ENCODE assay signal across 8 mouse cellular contexts in the genomic region with DNA sequence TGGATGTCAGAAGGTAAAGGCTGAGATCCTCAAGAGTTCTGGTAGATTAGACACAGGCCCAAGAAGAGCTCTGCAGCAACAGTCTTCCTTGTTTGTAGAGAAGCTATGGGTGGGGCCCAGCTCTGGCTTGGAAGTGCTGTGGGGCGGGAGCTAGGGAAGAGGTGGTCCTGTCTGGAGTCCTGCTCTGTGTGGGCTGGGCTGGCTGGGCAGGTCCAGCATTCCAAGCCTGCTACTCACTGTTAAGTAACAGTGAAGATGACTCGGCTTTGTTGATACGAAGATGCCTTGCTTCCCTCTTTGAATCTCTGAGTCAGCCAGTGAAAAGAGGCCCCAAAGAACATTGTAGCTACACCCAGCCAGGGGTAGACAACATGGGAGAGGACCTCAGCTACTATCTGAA. TPM values are rescaled to one million over a fixed set of nuclear protein-coding genes. Genes with fewer than 3 reads are reported as not detected.
A peak's percentile ranks its signal among the peaks of the same experiment; 100 is the strongest.
DNase-seq lines count a peak whose midpoint lies in the region; ATAC-seq and TF ChIP-seq lines count a peak whose summit lies in the region.

No protein-coding gene starts in this region.

- TF ChIP-seq EP300 in lung, postnatal 0 days (IDR thresholded peaks at IDR 0.05): no peak

- no peak for ATAC-seq in heart, embryonic 13.5 days (ENCODE audit: extremely low read depth, insufficient number of reproducible peaks, low FRiP score, low TSS enrichment)
- peak; percentile 86 for ATAC-seq in lung, postnatal 0 days
- ATAC-seq in hindbrain, postnatal 0 days: no peak

- H3K27me3 ChIP-seq in C2C12 (ENCODE audit: control insufficient read depth, insufficient read depth, insufficient read length): no peaks in the 10 kb centered on the region
- H3K27me3 ChIP-seq in heart, embryonic 13.5 days (replicated peaks): no peaks in the 10 kb centered on the region
- H3K27me3 ChIP-seq in lung, postnatal 0 days (replicated peaks; ENCODE audit: insufficient read depth, low read length): no peaks in the 10 kb centered on the region
- no peaks in the 10 kb centered on the region for H3K27me3 ChIP-seq in hindbrain, postnatal 0 days (ENCODE audit: insufficient read depth, low read length)

- peaks cover 3% of the 10 kb centered on the region for H3K79me3 ChIP-seq in C2C12 (ENCODE audit: low read depth)

- H3K4me1 ChIP-seq in heart, embryonic 13.5 days: peaks cover 16% of the 10 kb centered on the region
- no peaks in the 10 kb centered on the region for H3K4me1 ChIP-seq in lung, postnatal 0 days (ENCODE audit: insufficient read depth, low read depth, low read length)
- no peaks in the 10 kb centered on the region for H3K4me1 ChIP-seq in hindbrain, postnatal 0 days (ENCODE audit: insufficient read depth, low read length)

- peak overlapping the region; percentile 44; the same call in 1 of the 2 replicates for H3K9ac ChIP-seq in heart, embryonic 13.5 days
- H3K9ac ChIP-seq in lung, postnatal 0 days (replicated peaks; ENCODE audit: low read depth): no peak overlapping the region
- H3K9ac ChIP-seq in hindbrain, postnatal 0 days (replicated peaks; ENCODE audit: low read length): no peak overlapping the region

- H3K4me2 ChIP-seq in heart, embryonic 13.5 days: no peak overlapping the region
- no peak overlapping the region for H3K4me2 ChIP-seq in lung, postnatal 0 days (replicated peaks; ENCODE audit: low read depth, low read length)
- no peak overlapping the region for H3K4me2 ChIP-seq in hindbrain, postnatal 0 days (ENCODE audit: low read depth, low read length)

- DNase-seq in adrenal gland, postnatal 14 days: peak; percentile 60
- DNase-seq in lung, postnatal 0 days (ENCODE audit: low spot score): peak; percentile 69
- peak; percentile 34 for DNase-seq in urinary bladder, postnatal 10 days (ENCODE audit: low spot score)
- DNase-seq in spleen, adult 18-20 months: no peak
- no peak for DNase-seq in hindbrain, postnatal 0 days (ENCODE audit: low spot score)
- DNase-seq in cerebellum, adult 11-12 months: no peak

- H3ac ChIP-seq in C2C12 (ENCODE audit: control insufficient read depth, insufficient read length, low read depth): peak overlapping the region; percentile 48

- H3K9me3 ChIP-seq in heart, embryonic 13.5 days: no peaks in the 10 kb centered on the region
- no peaks in the 10 kb centered on the region for H3K9me3 ChIP-seq in lung, postnatal 0 days (ENCODE audit: low read length)
- H3K9me3 ChIP-seq in hindbrain, postnatal 0 days (ENCODE audit: low read length): no peaks in the 10 kb centered on the region

- H3K79me2 ChIP-seq in C2C12 (ENCODE audit: control insufficient read depth, insufficient read depth): peaks cover 12% of the 10 kb centered on the region

- H3K4me3 ChIP-seq in C2C12 (ENCODE audit: insufficient read depth, poor library complexity, severe bottlenecking): no peak overlapping the region
- no peak overlapping the region for H3K4me3 ChIP-seq in heart, embryonic 13.5 days
- no peak overlapping the region for H3K4me3 ChIP-seq in lung, postnatal 0 days (ENCODE audit: low read depth, low read length)
- no peak overlapping the region for H3K4me3 ChIP-seq in hindbrain, postnatal 0 days (ENCODE audit: low read length)

- H3K27ac ChIP-seq in heart, embryonic 13.5 days (replicated peaks): 0 out of 2 replicates have a peak overlapping the region, but pooled peaks have one; percentile 32
- no peak overlapping the region for H3K27ac ChIP-seq in lung, postnatal 0 days (ENCODE audit: low read length)
- no peak overlapping the region for H3K27ac ChIP-seq in hindbrain, postnatal 0 days

- no peak for TF ChIP-seq CTCF in C2C12 (IDR thresholded peaks at IDR 0.05; ENCODE audit: control insufficient read depth, insufficient read depth, insufficient read length)
- no peak for TF ChIP-seq CTCF in lung, postnatal 0 days (IDR thresholded peaks at IDR 0.05)
- TF ChIP-seq CTCF in hindbrain, postnatal 0 days (IDR thresholded peaks at IDR 0.05; ENCODE audit: low read depth): no peak

- no peaks in the 10 kb centered on the region for H3K36me3 ChIP-seq in C2C12 (ENCODE audit: control insufficient read depth, insufficient read depth)
- no peaks in the 10 kb centered on the region for H3K36me3 ChIP-seq in heart, embryonic 13.5 days
- H3K36me3 ChIP-seq in lung, postnatal 0 days (ENCODE audit: insufficient read depth, low read length): no peaks in the 10 kb centered on the region
- H3K36me3 ChIP-seq in hindbrain, postnatal 0 days (ENCODE audit: insufficient read depth, low read length): no peaks in the 10 kb centered on the region

- 35% methylated on average over 3 of the region's 3 CpGs for WGBS in heart, embryonic 13.5 days
- WGBS in lung, postnatal 0 days: 18% methylated on average over 3 of the region's 3 CpGs
- 60% methylated on average over 3 of the region's 3 CpGs for WGBS in hindbrain, postnatal 0 days

TF ChIP-seq in C2C12, 6 proteins besides CTCF, POLR2A, EP300 and RAD21:
- no peak for TF ChIP-seq MYOD1 (IDR thresholded peaks at IDR 0.05; ENCODE audit: control insufficient read depth, insufficient read length, low read depth)
- TF ChIP-seq FOSL1 (IDR thresholded peaks at IDR 0.05; ENCODE audit: insufficient read depth, low read length, poor library complexity, severe bottlenecking): peak; percentile 78
- peak; percentile 44 for TF ChIP-seq CEBPB (IDR thresholded peaks at IDR 0.05; ENCODE audit: low read depth)

RNA-seq across cellular contexts. Expression of a gene that starts 1.9 kb away (rescaled TPM):
- polyA plus RNA-seq in C2C12 (2012; fragmentation: generic; extraction: Trizol): 4.1 TPM
- total RNA-seq in adrenal gland, postnatal 14 days (2021): 2.7 and 3.5 TPM in 2 replicates
- 1.3 and 1.9 TPM in 2 replicates for polyA plus RNA-seq in heart, embryonic 13.5 days (2015; fragmentation: Nextera tagmentation; extraction: Ambion mirVana)
- polyA plus RNA-seq in lung, postnatal 0 days (2015; fragmentation: Nextera tagmentation; extraction: Ambion mirVana): 3.8 and 4.0 TPM in 2 replicates
- total RNA-seq in hindbrain, postnatal 0 days (2014; rRNA removed): 0.10 and 2.8 TPM in 2 replicates
- 1.2 and 1.6 TPM in 2 replicates for polyA plus RNA-seq in hindbrain, postnatal 0 days (2015; fragmentation: Nextera tagmentation; extraction: Ambion mirVana)

RNA-seq across cellular contexts. Expression of a gene that starts 52.3 kb away (rescaled TPM):
- polyA plus RNA-seq in C2C12 (2012; fragmentation: generic; extraction: Trizol): not detected
- 9.2 and 23.3 TPM in 2 replicates for total RNA-seq in adrenal gland, postnatal 14 days (2021)
- 0.55 and 0.60 TPM in 2 replicates for polyA plus RNA-seq in heart, embryonic 13.5 days (2015; fragmentation: Nextera tagmentation; extraction: Ambion mirVana)
- polyA plus RNA-seq in lung, postnatal 0 days (2015; fragmentation: Nextera tagmentation; extraction: Ambion mirVana): 0.80 and 1.1 TPM in 2 replicates
- not detected in 2 replicates for total RNA-seq in hindbrain, postnatal 0 days (2014; rRNA removed)
- not detected in 2 replicates for polyA plus RNA-seq in hindbrain, postnatal 0 days (2015; fragmentation: Nextera tagmentation; extraction: Ambion mirVana)

RNA-seq across cellular contexts. Expression of a gene that starts 53.4 kb away (rescaled TPM):
- polyA plus RNA-seq in C2C12 (2012; fragmentation: generic; extraction: Trizol): not detected
- total RNA-seq in adrenal gland, postnatal 14 days (2021): 0.07 and 0.08 TPM in 2 replicates
- 0.08 and 0.39 TPM in 2 replicates for polyA plus RNA-seq in heart, embryonic 13.5 days (2015; fragmentation: Nextera tagmentation; extraction: Ambion mirVana)
- polyA plus RNA-seq in lung, postnatal 0 days (2015; fragmentation: Nextera tagmentation; extraction: Ambion mirVana): 10.9 and 12.3 TPM in 2 replicates
- 0.07 and 0.37 TPM in 2 replicates for total RNA-seq in hindbrain, postnatal 0 days (2014; rRNA removed)
- 0.09 and 0.10 TPM in 2 replicates for polyA plus RNA-seq in hindbrain, postnatal 0 days (2015; fragmentation: Nextera tagmentation; extraction: Ambion mirVana)

Comparison
In these comparisons a context has a peak if more than half of its experiments do, and no peak if none do; other contexts are left out.
1. DNase-seq: peak in adrenal gland, postnatal 14 days (single experiment), lung, postnatal 0 days (single experiment) and urinary bladder, postnatal 10 days (single experiment); none in spleen, adult 18-20 months (0 of 2), hindbrain, postnatal 0 days (single experiment) and cerebellum, adult 11-12 months (single experiment).